Mouse (Mus musculus) liver, embryonic 14.5 days (tissue): ENCODE results near the gene Grm7.

Source experiments
- CTCF ChIP-seq: IDR thresholded peaks from 2 replicates; pipeline ENCODE4 v1.5.1; 2016; ENCODE audit warnings: antibody characterized with exemption, low read depth, control low read depth
- EP300 ChIP-seq: IDR thresholded peaks from 2 replicates; pipeline ENCODE4 v1.6.1; 2016; ENCODE audit warnings: antibody characterized with exemption, low read depth

- TF ChIP-seq CTCF (no peak), EP300 (no peak)
These were observed 222.9 kb downstream of the Grm7 start for GRCm38 (mm10) chr6:110868311-110868710.
